Mouse (Mus musculus) limb, embryonic 11.5 days (tissue): ENCODE data around the gene Dnajc25. TPM values are rescaled to one million over a fixed set of nuclear protein-coding genes. Genes with fewer than 3 reads are reported as not detected.

Experiments used
- ATAC-seq: fragments of 200-750 bp; cut with Nextera tagmentation; 2 replicates; pipeline ENCODE4 v1.8.0; 2017; ENCODE audit warnings: low read depth; ENCODE audit not compliant: insufficient number of reproducible peaks, low FRiP score, low TSS enrichment
- DNase-seq: peaks from one replicate; pipeline ENCODE4 v3.0.0-alpha.2; 2015; ENCODE audit warnings: low spot score
- H3K27ac ChIP-seq: fragments of 300-500 bp; sonication (generic); replicated peaks from 2 replicates; pipeline ENCODE4 v1.5.1; 2014; ENCODE audit warnings: low read depth, mild to moderate bottlenecking, low read length
- H3K27me3 ChIP-seq: fragments of 300-500 bp; sonication (generic); 2 replicates; pipeline ENCODE4 v1.6.1; 2014; ENCODE audit warnings: mild to moderate bottlenecking, low read length, mixed read lengths; ENCODE audit not compliant: control insufficient read depth, insufficient read depth
- H3K36me3 ChIP-seq: fragments of 300-500 bp; sonication (generic); 2 replicates; pipeline ENCODE4 v1.6.1; 2014; ENCODE audit warnings: mild to moderate bottlenecking, low read length, moderate library complexity, mixed read lengths; ENCODE audit not compliant: control insufficient read depth, insufficient read depth
- H3K4me1 ChIP-seq: fragments of 300-500 bp; sonication (generic); 2 replicates; pipeline ENCODE4 v1.6.1; 2014; ENCODE audit warnings: low read length, mixed read lengths; ENCODE audit not compliant: control insufficient read depth, insufficient read depth
- H3K4me2 ChIP-seq: fragments of 300-500 bp; sonication (generic); 2 replicates; pipeline ENCODE4 v1.6.1; 2014; ENCODE audit warnings: low read depth, mild to moderate bottlenecking, moderate library complexity; ENCODE audit not compliant: severe bottlenecking
- H3K4me3 ChIP-seq: fragments of 300-500 bp; sonication (generic); 2 replicates; pipeline ENCODE4 v1.5.1; 2014; ENCODE audit warnings: low read depth, low read length
- H3K9ac ChIP-seq: fragments of 300-500 bp; sonication (generic); 2 replicates; pipeline ENCODE4 v1.6.1; 2014; ENCODE audit warnings: mild to moderate bottlenecking, low read length
- H3K9me3 ChIP-seq: fragments of 300-500 bp; sonication (generic); 2 replicates; pipeline ENCODE4 v1.6.1; 2016; ENCODE audit warnings: low read length; ENCODE audit not compliant: control insufficient read depth
- WGBS: fragments of 180-500 bp; shearing (Covaris S2); extraction: QIAGEN DNeasy Blood & Tissue Kit; methylation state at CpG from one replicate; pipeline ENCODE4 v1.1.7; 2014; 5-methylcytosine and 5-hydroxymethylcytosine counted together
- polyA plus RNA-seq: library from polyadenylated mRNA; unstranded; fragments of >200 nt; fragmentation: Nextera tagmentation; extraction: Ambion mirVana; gene quantifications from 2 replicates; pipeline ENCODE4 v1.2.1, GENCODE M21; 2014

Dnajc25 gene
- polyA plus RNA-seq, 1 experiment from 2014 or later = 7.4 TPM

DNA sequence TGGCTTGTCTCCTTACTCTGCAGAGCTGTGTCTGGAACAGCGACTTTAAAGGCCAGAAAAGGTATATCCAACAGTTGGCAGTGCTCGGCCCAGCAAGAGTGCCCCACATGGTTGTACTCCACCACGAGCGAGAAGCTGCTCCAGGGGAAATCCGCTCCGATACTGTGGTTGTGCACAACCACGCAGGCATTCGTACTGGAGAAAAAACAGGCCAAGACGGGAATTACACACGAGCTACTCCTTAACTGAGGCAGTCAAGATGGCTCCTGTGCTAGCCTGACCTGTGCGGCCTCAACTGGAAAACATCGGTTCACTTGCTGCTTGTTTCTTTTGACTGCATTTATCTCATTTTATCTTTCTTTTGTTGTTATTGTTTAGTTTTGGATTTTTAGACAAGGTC lies 67.7 kb downstream of the Dnajc25 start:
- H3K4me3 ChIP-seq = no peak overlapping the region
- H3K27ac ChIP-seq = no peak overlapping the region
- H3K4me1 ChIP-seq = no peaks in the 10 kb centered on the region
- no peaks in the 10 kb centered on the region for H3K27me3 ChIP-seq
- no peaks in the 10 kb centered on the region for H3K36me3 ChIP-seq
- H3K4me2 ChIP-seq = no peak overlapping the region
- no peaks in the 10 kb centered on the region for H3K9me3 ChIP-seq
- 81% methylated on average over 12 of the region's 12 CpGs for WGBS
- ATAC-seq (no peak), DNase-seq (no peak)
- no peak overlapping the region for H3K9ac ChIP-seq

DNA sequence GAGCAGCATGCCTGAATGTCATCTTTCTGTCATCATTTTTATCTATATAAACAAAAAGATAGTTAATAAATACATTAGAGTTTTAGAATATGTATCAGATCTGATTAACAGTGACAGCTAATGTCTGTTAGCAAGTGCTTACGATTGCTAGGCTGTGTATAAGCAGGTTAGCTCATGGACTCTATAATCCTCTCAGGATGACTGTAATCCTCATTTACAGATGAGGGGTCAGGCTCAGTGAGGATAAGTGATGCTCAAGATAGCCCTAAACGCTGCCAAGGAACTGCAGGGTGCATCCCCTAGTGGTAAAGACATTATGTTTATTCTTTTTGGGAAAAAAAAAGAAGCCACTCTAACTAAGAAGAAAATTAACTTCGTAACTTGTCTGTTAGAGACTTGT lies 74.4 kb downstream of the Dnajc25 start:
- Histone ChIP-seq H3K4me3 (no peak overlapping the region), H3K9me3 (no peaks in the 10 kb centered on the region), H3K27me3 (no peaks in the 10 kb centered on the region), H3K27ac (no peak overlapping the region), H3K9ac (no peak overlapping the region), H3K36me3 (no peaks in the 10 kb centered on the region), H3K4me1 (no peaks in the 10 kb centered on the region), H3K4me2 (no peak overlapping the region)
- DNase-seq = no peak
- 64% methylated on average over 3 of the region's 3 CpGs for WGBS
- no peak for ATAC-seq

Other genes with a start within 250 kb of the Dnajc25 start
- gene Olfr267, start 207.3 kb upstream of the Dnajc25 start, polyA plus RNA-seq = not detected in 2 replicates
- gene Ecpas, start 82.3 kb upstream of the Dnajc25 start, polyA plus RNA-seq = 45.6 and 51.4 TPM in 2 replicates
- gene Zkscan16, start 51.4 kb upstream of the Dnajc25 start, polyA plus RNA-seq = 1.1 TPM in 2 replicates
- gene Ptgr1, start 7.9 kb upstream of the Dnajc25 start, polyA plus RNA-seq = 24.4 and 25.9 TPM in 2 replicates
- 9.7 TPM in 2 replicates for gene Gm20503, start 8.1 kb downstream of the Dnajc25 start, polyA plus RNA-seq
- 118 and 124 TPM in 2 replicates for gene Gng10, start 40.0 kb downstream of the Dnajc25 start, polyA plus RNA-seq
- not detected in 2 replicates for gene AI481877, start 143.9 kb downstream of the Dnajc25 start, polyA plus RNA-seq
- gene Ugcg, start 194.2 kb downstream of the Dnajc25 start, polyA plus RNA-seq = 10.3 TPM in 2 replicates